Mouse (Mus musculus) right cerebral cortex, postnatal 10 days (tissue): Measurements from ENCODE around the gene Gm10057.
"Not testable (repeated sequence)": the region's sequence is repeated elsewhere in the genome, so short reads cannot be mapped to it uniquely, and the experiment has no call there.

Source experiments
- DNase-seq, 2 experiments: peaks; one replicate each; pipeline ENCODE4 v3.0.0; 2021; ENCODE audit warnings: low spot score in 2 of 2

Gene Gm10057

GRCm38 (mm10) chrX:154054939-154055338 lies at the start of gene Gm10057:
Gene Gm10057, minus strand, starts transcription at chrX:154055039.
- DNase-seq = not testable (repeated sequence)

GRCm38 (mm10) chrX:154033727-154034126 lies 21.1 kb downstream of the Gm10057 start, which contains the start of gene 4921511M17Rik:
Gene 4921511M17Rik, minus strand, starts transcription at chrX:154033827.
- DNase-seq = not testable (repeated sequence)

- DNase-seq = not testable (repeated sequence)
Observed at GRCm38 (mm10) chrX:154012540-154012939, 42.3 kb downstream of the Gm10057 start, which contains the start of gene Samt1. Gene Samt1, minus strand, starts transcription at chrX:154012640.
